Mouse (Mus musculus): ENCODE measurements around the gene Ppp1r3g. TPM values are rescaled to one million over a fixed set of nuclear protein-coding genes. Genes with fewer than 3 reads are reported as not detected.

Gene Ppp1r3g
- polyA plus RNA-seq (2021; fragmentation: Nextera tagmentation): 12.8 and 16.3 TPM in 2 replicates
- long read RNA-seq, experiment 1, transcript Ppp1r3g-201 (2 exons, 2,361 nt): major isoform, 19 of 46 reads
- long read RNA-seq, experiment 1, transcript Ppp1r3g-202 (1 exons, 571 nt): minor isoform, 17 of 46 reads
- long read RNA-seq, experiment 1, partial matches to known transcripts: 0 of 46 reads
- long read RNA-seq, experiment 1, other reads (novel, unspliced or antisense): 10 of 46 reads
- long read RNA-seq, experiment 2, transcript Ppp1r3g-201 (2 exons, 2,361 nt): major isoform, 49 of 97 reads
- long read RNA-seq, experiment 2, transcript Ppp1r3g-202 (1 exons, 571 nt): minor isoform, 40 of 97 reads
- long read RNA-seq, experiment 2, partial matches to known transcripts: 0 of 97 reads
- long read RNA-seq, experiment 2, other reads (novel, unspliced or antisense): 8 of 97 reads

DNA sequence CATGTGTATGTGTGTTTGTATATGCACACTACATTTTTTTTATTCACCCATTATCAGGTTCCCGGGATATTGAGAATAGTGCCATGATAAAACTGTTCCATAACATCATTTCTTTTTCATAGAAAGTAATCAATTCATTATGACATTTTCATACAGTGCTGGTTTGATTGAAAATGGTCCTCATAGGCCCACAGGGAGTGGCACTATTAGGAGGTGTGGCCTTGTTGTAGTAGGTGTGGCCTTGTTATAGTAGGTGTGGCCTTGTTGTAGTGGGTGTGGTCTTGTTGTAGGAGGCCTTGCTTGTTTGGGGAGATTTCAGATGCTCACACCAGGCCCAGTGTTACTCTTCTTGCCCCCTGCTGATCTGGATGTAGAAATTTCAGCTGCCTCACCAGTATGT lies at the start of gene Ppp1r3g:
TSS of gene Ppp1r3g (plus strand) at position 301 of the 400 bp plus-strand sequence.

Other genes starting within 250 kb of the Ppp1r3g start
- gene Rpp40, start 52.5 kb upstream of the Ppp1r3g start, polyA plus RNA-seq (2021; fragmentation: Nextera tagmentation): 10.8 and 11.0 TPM in 2 replicates
- 67.9 and 72.1 TPM in 2 replicates for gene Fars2, start 158.6 kb downstream of the Ppp1r3g start, polyA plus RNA-seq (2021; fragmentation: Nextera tagmentation)
- 91.9 and 132 TPM in 2 replicates for gene Lyrm4, start 158.7 kb downstream of the Ppp1r3g start, polyA plus RNA-seq (2021; fragmentation: Nextera tagmentation)